Mouse (Mus musculus): Measurements from ENCODE around the gene Naa38.

DNA sequence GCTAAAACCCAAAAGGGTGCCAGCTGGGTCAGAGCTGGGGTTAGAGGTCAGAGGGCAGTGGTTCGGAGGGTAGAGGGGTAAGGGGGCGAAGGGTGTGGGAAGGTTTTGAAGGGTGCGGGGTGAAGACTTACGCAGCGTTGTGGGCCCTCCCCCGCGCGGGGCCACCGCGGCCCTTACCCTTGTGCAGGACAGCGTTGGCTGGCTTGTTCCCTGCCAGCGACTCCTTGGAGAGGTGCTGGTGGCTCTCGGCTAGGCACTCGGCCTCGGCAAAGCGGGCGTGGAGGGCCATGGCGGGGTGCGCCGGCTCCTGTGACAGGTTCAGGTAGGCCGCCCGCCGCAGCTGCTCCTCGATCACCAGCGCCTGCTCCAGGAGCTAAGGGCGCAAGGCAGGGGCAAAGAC is 48.8 kb upstream of the Naa38 start:
- no peak for TF ChIP-seq POLR2A (IDR thresholded peaks at IDR 0.05; ENCODE audit: borderline replicate concordance, extremely low read depth, insufficient read depth, insufficient read length, poor library complexity, severe bottlenecking)
- TF ChIP-seq CTCF (IDR thresholded peaks at IDR 0.05; ENCODE audit: borderline replicate concordance, extremely low read depth, insufficient read depth, insufficient read length), result no peak
